Mouse (Mus musculus): ENCODE measurements around the gene Tmprss7. TPM values are rescaled to one million over a fixed set of nuclear protein-coding genes. Genes with fewer than 3 reads are reported as not detected.

The Tmprss7 gene
- polyA plus RNA-seq (2011; ENCODE audit: insufficient read depth, insufficient read length, low replicate concordance, missing spikeins): 0.50 and 2.5 TPM in 2 replicates

GRCm38 (mm10) chr16:45693558-45693957, at the start of gene Tmprss7:
Tmprss7 (minus strand) TSS chr16:45693658.
- WGBS: 36% methylated on average over 10 of the region's 10 CpGs
- Histone ChIP-seq H3K27ac (ENCODE audit: control insufficient read depth, insufficient read depth, low read depth, low read length, poor library complexity) (no peak within 1 kb of the TSS), H3K4me1 (ENCODE audit: control insufficient read depth, insufficient read depth, low read length) (no peaks in the 10 kb centered on the region), H3K4me3 (replicated peaks; ENCODE audit: control insufficient read depth, low read depth, low read length) (no peak within 1 kb of the TSS)
- no peak for TF ChIP-seq CTCF (IDR thresholded peaks at IDR 0.05; ENCODE audit: control insufficient read depth, insufficient read depth, low read length)
- no peak for TF ChIP-seq POLR2A (IDR thresholded peaks at IDR 0.05; ENCODE audit: borderline replicate concordance, control insufficient read depth, low read depth, low read length)

DNA sequence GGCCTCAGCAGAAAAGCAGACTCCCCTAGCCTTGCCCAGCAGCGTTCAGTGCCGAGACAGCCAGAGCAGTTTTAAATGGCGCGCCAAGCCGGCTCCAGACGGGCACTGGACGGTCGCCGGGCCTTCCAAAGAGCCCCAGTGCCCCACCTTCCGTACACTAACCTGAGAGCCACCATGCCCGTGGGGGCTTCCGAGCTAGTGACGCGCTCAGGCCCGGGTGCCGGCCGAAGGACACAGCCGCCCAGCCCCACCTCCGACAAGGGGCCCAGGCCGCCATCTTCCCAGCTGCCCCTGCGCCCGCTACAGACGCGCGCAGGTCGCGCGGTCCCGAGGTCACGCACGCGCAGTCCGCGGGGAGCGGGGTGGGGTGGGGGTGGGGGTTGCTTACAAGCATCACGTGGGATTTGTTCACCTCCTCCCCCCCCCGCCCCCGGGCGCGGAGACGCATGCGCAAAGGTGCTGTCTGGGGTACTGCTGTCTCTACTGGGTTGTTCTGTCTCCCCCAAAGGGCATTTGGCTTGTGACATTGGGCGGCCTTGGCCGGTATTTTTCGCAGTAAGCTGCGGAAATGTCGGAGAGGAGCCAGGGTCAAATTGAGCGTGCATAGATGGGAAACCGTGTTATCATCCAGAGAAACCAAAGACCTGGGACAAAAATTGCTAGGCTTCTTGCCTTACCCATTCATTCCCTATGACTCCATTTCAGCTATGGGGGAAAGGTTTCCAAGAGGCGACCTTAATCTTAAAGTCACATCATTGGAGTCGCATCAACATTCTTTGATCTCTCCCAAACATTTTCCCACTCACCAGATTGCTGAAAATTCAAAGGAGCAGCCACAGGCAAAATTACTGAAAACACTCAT, 49.4 kb upstream of the Tmprss7 start, which contains the start of gene Abhd10:
Gene Abhd10 (minus strand): TSS at position 341 of the 862 bp plus-strand sequence.
- under 1% methylated on average over 51 of the region's 51 CpGs for WGBS
- TF ChIP-seq POLR2A (IDR thresholded peaks at IDR 0.05; ENCODE audit: borderline replicate concordance, control insufficient read depth, low read depth, low read length) (peak; percentile 94), CTCF (IDR thresholded peaks at IDR 0.05; ENCODE audit: control insufficient read depth, insufficient read depth, low read length) (no peak)
- Histone ChIP-seq H3K27ac (ENCODE audit: control insufficient read depth, insufficient read depth, low read depth, low read length, poor library complexity) (peak within 1 kb of the TSS; percentile 92), H3K4me1 (ENCODE audit: control insufficient read depth, insufficient read depth, low read length) (peaks cover 2% of the 10 kb centered on the region), H3K4me3 (replicated peaks; ENCODE audit: control insufficient read depth, low read depth, low read length) (peak within 1 kb of the TSS; percentile 77)

- no peak overlapping the region for H3K27ac ChIP-seq (ENCODE audit: control insufficient read depth, insufficient read depth, low read depth, low read length, poor library complexity)
- TF ChIP-seq POLR2A (IDR thresholded peaks at IDR 0.05; ENCODE audit: borderline replicate concordance, control insufficient read depth, low read depth, low read length) (no peak), CTCF (IDR thresholded peaks at IDR 0.05; ENCODE audit: control insufficient read depth, insufficient read depth, low read length) (no peak)
- no peak overlapping the region for H3K4me3 ChIP-seq (replicated peaks; ENCODE audit: control insufficient read depth, low read depth, low read length)
- H3K4me1 ChIP-seq (ENCODE audit: control insufficient read depth, insufficient read depth, low read length): peaks cover 4% of the 10 kb centered on the region
- WGBS: 67% methylated on average over 8 of the region's 8 CpGs
Observed at GRCm38 (mm10) chr16:45737880-45738279, 44.4 kb upstream of the Tmprss7 start.

GRCm38 (mm10) chr16:45736724-45737123, 43.3 kb upstream of the Tmprss7 start:
- Histone ChIP-seq H3K4me1 (ENCODE audit: control insufficient read depth, insufficient read depth, low read length) (peaks cover 4% of the 10 kb centered on the region), H3K4me3 (replicated peaks; ENCODE audit: control insufficient read depth, low read depth, low read length) (no peak overlapping the region), H3K27ac (ENCODE audit: control insufficient read depth, insufficient read depth, low read depth, low read length, poor library complexity) (no peak overlapping the region)
- no peak for TF ChIP-seq CTCF (IDR thresholded peaks at IDR 0.05; ENCODE audit: control insufficient read depth, insufficient read depth, low read length)
- no peak for TF ChIP-seq POLR2A (IDR thresholded peaks at IDR 0.05; ENCODE audit: borderline replicate concordance, control insufficient read depth, low read depth, low read length)
- WGBS: 41% methylated on average over 3 of the region's 3 CpGs

DNA sequence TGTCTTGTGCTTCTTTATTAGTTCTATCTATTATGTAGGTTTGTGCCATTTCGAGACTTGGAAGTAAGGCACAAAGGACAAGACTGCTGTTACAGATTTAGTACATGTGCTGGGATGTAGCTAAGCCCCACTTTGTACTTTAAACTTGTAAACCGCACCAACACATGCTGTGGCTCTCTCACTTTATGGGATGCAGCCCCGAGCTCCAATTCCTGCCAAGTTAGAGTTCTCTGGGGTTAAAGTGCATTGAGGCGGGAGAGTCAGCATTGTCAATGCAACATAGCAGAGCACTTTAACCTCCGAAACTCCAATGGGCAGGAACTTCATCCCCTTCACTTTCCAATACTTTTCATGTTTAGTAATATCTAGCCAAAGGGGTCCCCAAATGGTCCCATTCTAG, 35.7 kb upstream of the Tmprss7 start:
- Histone ChIP-seq H3K4me3 (replicated peaks; ENCODE audit: control insufficient read depth, low read depth, low read length) (no peak overlapping the region), H3K27ac (ENCODE audit: control insufficient read depth, insufficient read depth, low read depth, low read length, poor library complexity) (no peak overlapping the region), H3K4me1 (ENCODE audit: control insufficient read depth, insufficient read depth, low read length) (no peaks in the 10 kb centered on the region)
- 83% methylated on average over 5 of the region's 5 CpGs for WGBS
- TF ChIP-seq POLR2A (IDR thresholded peaks at IDR 0.05; ENCODE audit: borderline replicate concordance, control insufficient read depth, low read depth, low read length) (no peak), CTCF (IDR thresholded peaks at IDR 0.05; ENCODE audit: control insufficient read depth, insufficient read depth, low read length) (no peak)

DNA sequence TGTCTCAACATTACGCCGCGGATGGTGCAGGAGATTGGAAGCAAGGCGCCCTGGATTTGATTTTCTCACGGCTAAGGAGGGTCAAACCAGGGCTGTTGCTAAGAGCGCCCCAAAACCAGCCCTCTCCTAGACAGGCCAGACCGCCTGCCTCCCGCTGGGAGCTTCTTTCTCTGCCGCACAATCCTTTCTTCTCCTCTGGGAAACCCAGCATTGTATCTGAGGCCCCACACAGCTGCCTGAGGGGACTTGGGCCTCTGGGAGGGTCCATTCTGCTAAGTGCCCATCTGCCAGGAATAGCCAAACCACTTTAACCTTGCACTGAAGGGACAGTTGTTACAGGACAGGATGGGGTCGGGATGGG, 31.3 kb upstream of the Tmprss7 start:
- no peak overlapping the region for H3K4me3 ChIP-seq (replicated peaks; ENCODE audit: control insufficient read depth, low read depth, low read length)

DNA sequence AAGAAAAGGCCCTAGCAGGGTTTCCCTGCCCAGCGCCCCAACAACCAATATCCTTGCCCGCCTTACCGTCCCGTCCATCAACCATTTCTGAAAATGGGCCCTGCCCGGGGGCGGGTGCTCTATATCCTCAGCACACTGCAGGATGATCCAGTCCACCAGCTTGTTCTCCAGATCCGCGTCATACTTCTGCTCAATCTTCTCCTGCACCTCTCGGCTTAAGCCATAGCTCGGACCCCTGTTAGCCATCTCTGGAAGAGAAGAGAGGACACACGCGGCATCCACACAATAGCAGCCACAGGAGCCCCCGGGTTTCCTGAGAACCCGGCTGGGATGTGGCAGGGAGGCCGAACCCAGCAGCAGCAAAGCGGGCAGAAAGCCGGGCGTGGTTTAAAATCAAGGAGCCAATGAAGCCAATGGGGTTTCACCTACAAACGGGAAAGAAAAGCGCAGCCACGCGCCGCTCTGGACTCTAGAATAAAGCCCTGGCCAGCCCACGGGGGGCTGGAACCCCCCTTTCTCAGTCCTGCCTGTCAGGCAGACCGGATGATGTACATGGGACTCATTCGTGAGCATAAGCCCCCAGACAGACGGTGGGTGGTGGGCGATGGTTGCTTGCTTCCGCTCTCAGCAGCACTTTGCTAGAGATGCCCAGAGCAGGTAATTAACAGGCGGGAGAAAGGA, 30.7 kb upstream of the Tmprss7 start, which contains the start of gene Tagln3:
Gene Tagln3 (minus strand): TSS at position 548 of the 681 bp plus-strand sequence.
- TF ChIP-seq CTCF (IDR thresholded peaks at IDR 0.05; ENCODE audit: control insufficient read depth, insufficient read depth, low read length) (no peak), POLR2A (IDR thresholded peaks at IDR 0.05; ENCODE audit: borderline replicate concordance, control insufficient read depth, low read depth, low read length) (no peak)
- no peaks in the 10 kb centered on the region for H3K4me1 ChIP-seq (ENCODE audit: control insufficient read depth, insufficient read depth, low read length)
- WGBS: 3% methylated on average over 30 of the region's 30 CpGs
- no peak within 1 kb of the TSS for H3K4me3 ChIP-seq (replicated peaks; ENCODE audit: control insufficient read depth, low read depth, low read length)
- H3K27ac ChIP-seq (ENCODE audit: control insufficient read depth, insufficient read depth, low read depth, low read length, poor library complexity): no peak within 1 kb of the TSS

More for the DNA sequence above, 31.3 kb upstream of the Tmprss7 start:
- no peak for TF ChIP-seq POLR2A (IDR thresholded peaks at IDR 0.05; ENCODE audit: borderline replicate concordance, control insufficient read depth, low read depth, low read length)
- no peak for TF ChIP-seq CTCF (IDR thresholded peaks at IDR 0.05; ENCODE audit: control insufficient read depth, insufficient read depth, low read length)
- H3K27ac ChIP-seq (ENCODE audit: control insufficient read depth, insufficient read depth, low read depth, low read length, poor library complexity): no peak overlapping the region
- no peaks in the 10 kb centered on the region for H3K4me1 ChIP-seq (ENCODE audit: control insufficient read depth, insufficient read depth, low read length)
- 25% methylated on average over 10 of the region's 10 CpGs for WGBS

Data from bone marrow, adult 2 months (tissue).